Mouse (Mus musculus) lung, postnatal 0 days (tissue): ENCODE measurements around the gene Pcbd1. TPM values are rescaled to one million over a fixed set of nuclear protein-coding genes. Genes with fewer than 3 reads are reported as not detected.

Experiments
- ATAC-seq: fragments of 200-750 bp; cut with Nextera tagmentation; 2 replicates; pipeline ENCODE4 v1.8.0; 2017; ENCODE audit warnings: moderate library complexity
- DNase-seq: peaks from one replicate; pipeline ENCODE4 v3.0.0-alpha.2; 2016; ENCODE audit warnings: low spot score
- H3K27ac ChIP-seq: fragments of 300-500 bp; sonication (generic); 2 replicates; pipeline ENCODE4 v1.5.1; 2014; ENCODE audit warnings: antibody characterized with exemption, mild to moderate bottlenecking, low read length, mixed read lengths
- H3K27me3 ChIP-seq: fragments of 300-500 bp; sonication (generic); replicated peaks from 2 replicates; pipeline ENCODE4 v1.6.1; 2014; ENCODE audit warnings: low read length, mixed read lengths; ENCODE audit not compliant: insufficient read depth
- H3K36me3 ChIP-seq: fragments of 300-500 bp; sonication (generic); 2 replicates; pipeline ENCODE4 v1.6.1; 2014; ENCODE audit warnings: low read length, mixed read lengths; ENCODE audit not compliant: insufficient read depth
- H3K4me1 ChIP-seq: fragments of 300-500 bp; sonication (generic); 2 replicates; pipeline ENCODE4 v1.6.1; 2014; ENCODE audit warnings: antibody characterized with exemption, low read depth, low read length, mixed read lengths; ENCODE audit not compliant: insufficient read depth
- H3K4me2 ChIP-seq: fragments of 300-500 bp; sonication (generic); replicated peaks from 2 replicates; pipeline ENCODE4 v1.6.1; 2014; ENCODE audit warnings: low read depth, mild to moderate bottlenecking, low read length, moderate library complexity, mixed read lengths
- H3K4me3 ChIP-seq: fragments of 300-500 bp; sonication (generic); 2 replicates; pipeline ENCODE4 v1.5.1; 2014; ENCODE audit warnings: low read depth, low read length
- H3K9ac ChIP-seq: fragments of 300-500 bp; sonication (generic); replicated peaks from 2 replicates; pipeline ENCODE4 v1.6.1; 2014; ENCODE audit warnings: low read depth, mild to moderate bottlenecking
- H3K9me3 ChIP-seq: fragments of 300-500 bp; sonication (generic); 2 replicates; pipeline ENCODE4 v1.6.1; 2016; ENCODE audit warnings: low read length, mixed read lengths
- CTCF ChIP-seq: IDR thresholded peaks from 2 replicates; pipeline ENCODE4 v1.5.1; 2016; ENCODE audit warnings: antibody characterized with exemption, mild to moderate bottlenecking
- EP300 ChIP-seq: IDR thresholded peaks from 2 replicates; pipeline ENCODE4 v1.6.1; 2016; ENCODE audit warnings: antibody characterized with exemption, mild to moderate bottlenecking, control low read depth
- WGBS: fragments of 180-500 bp; shearing (Covaris S2); extraction: QIAGEN DNeasy Blood & Tissue Kit; methylation state at CpG from one replicate; pipeline ENCODE4 v1.1.7; 2014; 5-methylcytosine and 5-hydroxymethylcytosine counted together
- polyA plus RNA-seq: library from polyadenylated mRNA; unstranded; fragments of >200 nt; fragmentation: Nextera tagmentation; extraction: Ambion mirVana; gene quantifications from 2 replicates; pipeline ENCODE4 v1.2.1, GENCODE M21; 2015

Pcbd1 gene
- polyA plus RNA-seq = 31.7 and 32.3 TPM in 2 replicates

- Histone ChIP-seq H3K9ac (peak within 1 kb of the TSS; percentile 9), H3K27me3 (no peaks in the 10 kb centered on the region), H3K4me3 (peak within 1 kb of the TSS; percentile 19; the same call in 1 of the 2 replicates), H3K4me2 (peak within 1 kb of the TSS; percentile 57), H3K4me1 (0 out of 2 replicates have a peak, but pooled peaks cover 7% of the 10 kb centered on the region), H3K36me3 (no peaks in the 10 kb centered on the region), H3K9me3 (no peaks in the 10 kb centered on the region), H3K27ac (no peak within 1 kb of the TSS)
- DNase-seq = peak; percentile 83
- ATAC-seq = peak; percentile 87
- WGBS = 13% methylated on average over 25 of the region's 33 CpGs
- TF ChIP-seq CTCF (peak; percentile 52), EP300 (no peak)
These were observed at the start of gene Pcbd1 for GRCm38 (mm10) chr10:61089170-61090142. Pcbd1 (plus strand) TSS chr10:61089331.

- no peaks in the 10 kb centered on the region for H3K27me3 ChIP-seq
- ATAC-seq (no peak), DNase-seq (no peak)
- TF ChIP-seq CTCF (no peak), EP300 (no peak)
- no peaks in the 10 kb centered on the region for H3K36me3 ChIP-seq
- no peak overlapping the region for H3K4me3 ChIP-seq
- no peak overlapping the region for H3K9ac ChIP-seq
- H3K9me3 ChIP-seq = no peaks in the 10 kb centered on the region
- no peaks in the 10 kb centered on the region for H3K4me1 ChIP-seq
- 68% methylated on average over 12 of the region's 12 CpGs for WGBS
- no peak overlapping the region for H3K27ac ChIP-seq
- H3K4me2 ChIP-seq = no peak overlapping the region
These were observed 49.5 kb upstream of the Pcbd1 start for GRCm38 (mm10) chr10:61039657-61040056.

- DNase-seq (no peak), ATAC-seq (no peak)
- Histone ChIP-seq H3K36me3 (no peaks in the 10 kb centered on the region), H3K27ac (no peak overlapping the region), H3K4me2 (no peak overlapping the region), H3K4me1 (no peaks in the 10 kb centered on the region), H3K9me3 (no peaks in the 10 kb centered on the region), H3K4me3 (no peak overlapping the region), H3K9ac (no peak overlapping the region), H3K27me3 (no peaks in the 10 kb centered on the region)
- no peak for TF ChIP-seq CTCF
- no peak for TF ChIP-seq EP300
- WGBS = 12% methylated on average over 8 of the region's 8 CpGs
These were observed 44.0 kb upstream of the Pcbd1 start for GRCm38 (mm10) chr10:61045081-61045480.

GRCm38 (mm10) chr10:61051993-61052613, 37.0 kb upstream of the Pcbd1 start:
- Histone ChIP-seq H3K9ac (no peak overlapping the region), H3K4me2 (no peak overlapping the region), H3K36me3 (no peaks in the 10 kb centered on the region), H3K4me1 (no peaks in the 10 kb centered on the region), H3K9me3 (no peaks in the 10 kb centered on the region), H3K27ac (no peak overlapping the region), H3K4me3 (no peak overlapping the region), H3K27me3 (no peaks in the 10 kb centered on the region)
- 55% methylated on average over 14 of the region's 14 CpGs for WGBS
- ATAC-seq = peak; percentile 43; the same call in 1 of the 2 replicates
- DNase-seq = peak; percentile 74
- TF ChIP-seq CTCF (peak; percentile 97), EP300 (no peak)

GRCm38 (mm10) chr10:61056661-61057060, 32.5 kb upstream of the Pcbd1 start:
- H3K4me1 ChIP-seq = no peaks in the 10 kb centered on the region
- H3K27me3 ChIP-seq = no peaks in the 10 kb centered on the region
- H3K4me2 ChIP-seq = no peak overlapping the region
- no peak overlapping the region for H3K4me3 ChIP-seq
- 91% methylated on average over 7 of the region's 7 CpGs for WGBS
- H3K9ac ChIP-seq = no peak overlapping the region
- no peaks in the 10 kb centered on the region for H3K36me3 ChIP-seq
- no peak overlapping the region for H3K27ac ChIP-seq
- no peaks in the 10 kb centered on the region for H3K9me3 ChIP-seq
- DNase-seq (no peak), ATAC-seq (no peak)
- TF ChIP-seq EP300 = no peak
- no peak for TF ChIP-seq CTCF

- Histone ChIP-seq H3K27me3 (no peaks in the 10 kb centered on the region), H3K36me3 (no peaks in the 10 kb centered on the region), H3K4me1 (no peaks in the 10 kb centered on the region), H3K27ac (no peak overlapping the region), H3K9ac (no peak overlapping the region), H3K4me2 (no peak overlapping the region), H3K9me3 (no peaks in the 10 kb centered on the region), H3K4me3 (no peak overlapping the region)
- ATAC-seq (no peak), DNase-seq (no peak)
- TF ChIP-seq CTCF = no peak
- no peak for TF ChIP-seq EP300
- WGBS = no CpG with 5 or more reads among the region's 1 CpGs
These were observed 30.0 kb upstream of the Pcbd1 start for GRCm38 (mm10) chr10:61059101-61059500.
